Mouse (Mus musculus): Measurements from ENCODE around the gene Ocln.
"Not testable (repeated sequence)": the region's sequence is repeated elsewhere in the genome, so short reads cannot be mapped to it uniquely, and the experiment has no call there.

Ocln gene

GRCm38 (mm10) chr13:100543011-100543767 lies 9.3 kb downstream of the Ocln start:
- no peak for DNase-seq (ENCODE audit: low read depth)

- DNase-seq (ENCODE audit: low read depth): no peak
Observed at GRCm38 (mm10) chr13:100536149-100536548, 16.4 kb downstream of the Ocln start.

DNA sequence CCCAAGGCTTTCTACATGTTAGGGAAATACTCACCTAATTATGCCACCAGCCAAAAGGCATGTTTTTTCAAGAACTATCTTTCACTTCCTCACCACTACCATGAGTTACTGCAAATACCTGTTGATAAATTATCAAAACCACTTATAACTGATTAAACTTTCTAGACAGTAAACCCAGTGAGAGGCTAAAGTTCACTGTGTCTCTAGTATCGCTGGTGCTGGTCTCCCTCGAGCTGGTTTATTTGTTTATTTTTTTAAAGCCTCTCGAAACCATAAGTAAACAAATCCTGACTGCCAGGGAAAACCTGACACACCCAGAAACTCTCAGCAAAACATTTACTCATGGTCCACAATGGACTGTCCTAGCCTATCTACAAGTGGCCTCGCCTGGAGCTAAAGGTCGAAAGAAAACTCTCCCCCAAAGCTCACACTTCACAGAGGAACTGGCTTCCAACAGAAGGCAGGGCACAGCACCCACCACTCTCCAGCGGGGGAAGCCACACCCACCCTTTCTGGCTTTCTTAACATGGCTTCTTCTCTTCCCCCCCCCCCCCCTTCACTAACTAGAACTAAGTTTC lies 19.6 kb downstream of the Ocln start:
- no peak for DNase-seq (ENCODE audit: low read depth)

DNA sequence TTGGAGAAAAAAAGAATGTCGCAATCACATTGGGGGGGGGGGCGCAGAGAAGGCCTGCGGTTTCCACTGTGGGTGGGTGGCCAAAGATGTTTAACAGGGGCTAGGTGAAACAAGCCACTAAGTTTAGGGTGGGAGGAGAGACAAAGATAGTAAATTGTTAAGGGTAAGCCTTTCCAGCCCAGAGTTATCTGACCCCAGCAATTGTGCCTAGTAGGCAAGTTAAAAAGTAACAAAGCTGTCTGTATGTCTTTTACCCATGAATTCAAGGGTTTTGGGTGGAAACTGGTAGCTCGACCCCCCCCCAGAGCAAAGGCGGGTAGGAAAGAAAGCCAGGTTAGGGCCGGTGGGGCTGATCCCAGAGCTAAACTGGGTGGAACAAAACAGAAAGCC lies 25.9 kb downstream of the Ocln start:
- no peak for DNase-seq (ENCODE audit: low read depth)

DNA sequence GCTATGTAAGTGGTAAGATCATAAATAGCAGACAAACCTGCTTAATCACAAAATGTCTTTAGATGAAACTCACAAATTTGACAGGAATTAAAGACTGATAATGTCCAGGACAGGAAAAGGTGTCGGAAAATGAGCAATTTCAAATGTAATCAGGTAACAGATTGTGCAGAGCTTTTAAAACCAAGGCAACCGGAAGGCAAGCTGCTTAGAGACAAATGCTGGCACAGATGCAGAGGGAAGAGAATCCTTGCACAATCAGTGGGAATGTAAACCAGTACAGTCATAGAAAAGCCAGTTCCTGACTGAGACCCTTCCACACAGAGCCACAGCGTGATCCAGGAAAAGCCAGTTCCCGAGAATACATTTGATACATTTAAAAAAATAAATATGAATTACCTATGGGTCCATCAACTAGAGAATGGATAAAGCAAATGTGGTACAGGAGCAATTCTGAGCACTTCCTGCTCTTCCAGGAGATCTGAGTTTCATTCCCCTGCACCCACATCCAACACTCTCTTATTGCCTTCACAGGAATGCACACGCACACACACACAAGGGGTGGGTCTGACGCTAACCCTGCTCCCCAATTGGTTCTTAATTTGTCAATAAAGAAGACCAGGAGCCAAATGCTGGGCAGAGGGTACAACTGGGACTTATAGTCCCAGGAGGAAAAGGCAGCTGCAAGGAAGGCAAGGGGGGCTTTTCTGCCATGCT lies 26.4 kb downstream of the Ocln start:
- DNase-seq (ENCODE audit: low read depth): no peak

- no peak for DNase-seq (ENCODE audit: low read depth)
Observed at GRCm38 (mm10) chr13:100524896-100525295, 27.6 kb downstream of the Ocln start.

- DNase-seq (ENCODE audit: low read depth): no peak
Observed at GRCm38 (mm10) chr13:100523698-100524097, 28.8 kb downstream of the Ocln start.

DNA sequence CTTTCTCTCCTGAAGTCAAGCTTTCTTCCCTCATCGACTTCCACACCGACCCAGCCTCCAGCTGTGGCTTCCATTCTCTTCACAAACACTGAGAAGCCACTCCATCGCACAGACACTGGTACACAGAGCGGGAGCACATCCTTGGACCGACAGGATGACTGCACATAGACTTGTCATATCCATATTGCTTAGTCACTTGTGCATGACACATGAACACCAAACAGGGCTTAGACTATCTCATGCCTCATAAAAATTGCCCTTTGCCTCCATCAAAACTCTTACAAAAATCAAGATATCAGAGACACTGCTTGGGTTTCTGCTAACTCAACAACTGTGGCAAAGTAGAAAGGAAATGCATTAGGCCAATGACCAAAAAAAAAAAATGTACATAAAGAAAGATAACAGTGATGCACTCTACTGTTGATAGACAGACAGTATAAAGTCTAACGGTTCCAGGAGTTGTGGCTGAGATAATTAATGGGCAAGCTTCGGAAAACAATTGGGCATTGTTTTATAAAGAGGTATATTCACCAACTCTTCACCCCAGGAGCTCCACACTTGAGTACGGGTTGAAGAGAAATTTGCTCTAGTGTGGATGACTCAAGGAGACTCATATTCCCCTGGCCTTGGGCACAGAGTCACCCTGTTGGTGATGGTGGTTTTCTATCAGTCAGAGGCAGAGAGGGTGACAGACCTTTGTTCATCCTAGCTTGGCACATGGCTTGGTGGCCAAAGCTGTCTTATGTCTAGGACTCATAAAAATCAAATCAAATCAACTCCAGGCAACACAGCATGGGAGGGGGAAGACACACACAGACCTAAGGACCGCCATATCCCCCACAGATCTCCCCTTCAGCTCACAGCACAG lies 30.6 kb downstream of the Ocln start:
- no peak for DNase-seq (ENCODE audit: low read depth)

DNA sequence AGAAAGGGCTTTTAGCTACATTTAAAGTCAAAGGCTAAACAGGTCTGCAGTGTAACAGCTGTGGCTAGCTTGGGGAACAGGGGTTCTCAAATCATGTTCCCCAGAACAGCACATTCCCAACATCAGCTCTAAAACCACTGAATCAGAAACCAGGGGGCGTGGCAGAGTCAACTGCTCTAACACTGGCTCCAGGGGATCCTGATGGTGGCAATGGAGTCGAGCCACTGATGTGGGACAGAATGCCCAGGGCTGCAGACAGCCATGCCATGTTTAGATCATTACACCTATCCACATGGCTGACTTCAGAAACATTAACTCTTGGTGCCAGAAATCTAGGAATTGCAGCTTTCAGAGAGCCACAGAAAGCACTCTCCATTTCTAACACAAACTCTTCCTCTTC lies 33.4 kb downstream of the Ocln start:
- DNase-seq (ENCODE audit: low read depth): no peak

DNA sequence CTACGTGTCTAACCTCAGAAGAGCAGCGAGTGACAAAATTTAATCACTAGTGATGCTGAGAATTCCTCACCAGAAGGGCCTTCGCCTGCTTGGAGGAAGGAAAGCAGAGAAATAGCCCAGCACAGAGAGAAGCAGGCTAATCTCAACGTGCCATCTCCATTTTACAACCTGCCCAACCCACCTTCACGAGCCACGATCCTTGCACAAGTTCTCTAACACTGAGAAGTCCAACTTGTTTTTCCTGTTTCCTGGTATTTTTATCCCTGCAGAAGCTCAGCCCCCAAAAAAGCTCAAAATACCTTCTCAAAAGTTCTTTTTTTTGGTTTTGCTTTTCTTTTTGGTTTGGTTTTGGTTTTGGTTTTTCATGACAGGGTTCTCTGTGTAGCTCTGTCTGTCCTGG lies 34.3 kb downstream of the Ocln start:
- DNase-seq (ENCODE audit: low read depth): no peak

- no peak for DNase-seq (ENCODE audit: low read depth)
Observed at GRCm38 (mm10) chr13:100517652-100518153, 34.8 kb downstream of the Ocln start.

- no peak for DNase-seq (ENCODE audit: low read depth)
Observed at GRCm38 (mm10) chr13:100516213-100517105, 36.1 kb downstream of the Ocln start.

GRCm38 (mm10) chr13:100512792-100513191 lies 39.7 kb downstream of the Ocln start:
- no peak for DNase-seq (ENCODE audit: low read depth)

DNA sequence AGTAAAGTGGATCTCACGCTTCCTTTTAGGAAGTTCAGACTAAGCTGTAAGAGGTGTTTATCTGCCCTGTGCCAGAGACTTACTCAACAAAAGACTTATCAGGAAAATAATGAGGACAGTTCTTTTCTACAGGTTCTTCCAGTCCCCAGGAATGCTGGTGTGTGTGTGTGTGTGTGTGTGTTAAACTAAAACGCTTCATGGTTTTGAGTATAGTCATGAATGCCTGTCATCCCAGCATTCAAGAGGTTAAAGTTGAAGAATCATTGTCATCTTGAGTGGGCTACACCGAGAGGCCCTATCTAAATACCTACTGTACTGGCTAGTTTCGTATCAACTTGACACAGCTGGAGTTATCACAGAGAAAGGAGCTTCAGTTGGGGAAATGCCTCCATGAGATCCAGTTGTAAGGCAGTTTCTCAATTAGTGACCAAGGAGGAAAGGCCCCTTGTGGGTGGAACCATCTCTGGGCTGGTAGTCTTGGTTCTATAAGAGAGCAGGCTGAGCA lies 40.6 kb downstream of the Ocln start:
- no peak for DNase-seq (ENCODE audit: low read depth)

DNA sequence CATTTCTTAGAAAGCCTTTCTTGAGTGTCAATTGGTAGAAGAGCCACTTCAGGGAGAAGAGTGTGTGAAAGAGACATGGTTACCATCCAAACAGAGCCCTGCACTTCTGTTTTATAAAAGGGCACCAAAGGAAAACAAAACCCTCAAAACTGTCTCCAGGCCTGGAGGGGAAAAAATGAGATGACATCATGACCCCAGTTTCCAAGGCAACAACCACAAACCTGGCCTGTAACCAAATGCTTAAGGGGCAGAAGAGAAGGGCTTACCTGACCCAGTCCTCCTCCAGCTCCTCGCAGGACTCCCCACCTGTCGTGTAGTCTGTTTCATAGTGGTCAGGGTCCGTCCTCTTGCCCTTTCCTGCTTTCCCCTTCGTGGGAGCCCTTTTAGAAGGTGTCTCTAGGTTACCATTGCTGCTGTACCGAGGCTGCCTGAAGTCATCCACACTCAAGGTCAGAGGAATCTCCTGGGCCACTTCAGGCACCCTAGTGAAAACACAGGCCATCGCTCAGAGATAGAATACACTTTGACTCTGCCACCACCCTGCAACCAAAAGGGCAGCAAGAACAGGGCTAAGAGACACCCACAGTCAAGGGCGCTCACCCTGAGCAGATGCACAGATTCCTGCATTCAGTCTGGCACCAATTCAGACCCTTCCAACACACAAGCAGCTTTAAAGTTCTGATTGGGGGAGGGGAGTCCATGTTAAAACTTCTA lies 41.2 kb downstream of the Ocln start:
- no peak for DNase-seq (ENCODE audit: low read depth)

- DNase-seq (ENCODE audit: low read depth): not testable (repeated sequence)
Observed at GRCm38 (mm10) chr13:100499625-100500024, 52.9 kb downstream of the Ocln start.

GRCm38 (mm10) chr13:100495337-100495736 lies 57.2 kb downstream of the Ocln start:
- DNase-seq (ENCODE audit: low read depth): no peak

GRCm38 (mm10) chr13:100494370-100494769 lies 58.1 kb downstream of the Ocln start:
- DNase-seq (ENCODE audit: low read depth): peak; percentile 27

DNA sequence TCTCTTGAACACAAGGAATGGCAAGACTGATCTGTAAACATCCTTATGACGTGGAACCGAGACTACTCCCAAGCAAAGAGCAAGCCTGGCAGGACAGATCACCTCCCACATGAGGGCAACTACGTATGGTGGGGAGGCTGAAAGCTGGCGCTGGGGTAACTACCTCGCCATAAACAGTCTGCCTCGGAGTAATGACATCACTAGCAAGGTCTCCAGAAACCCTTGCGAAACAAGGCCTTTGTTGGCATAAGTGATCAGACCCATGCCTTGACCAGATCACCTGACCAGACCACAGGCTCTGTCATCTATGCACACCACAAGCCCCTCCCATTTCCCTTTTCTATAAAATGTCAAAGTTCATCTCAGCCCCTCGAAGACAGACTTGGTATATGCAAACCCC lies 59.2 kb downstream of the Ocln start:
- peak; percentile 18 for DNase-seq (ENCODE audit: low read depth)

Measured in naive thymus-derived CD4-positive, alpha-beta T cell, adult 2 months (primary cell).